Mouse (Mus musculus): ENCODE results near the gene Gm10842.

Gene Gm10842

GRCm38 (mm10) chr11:105145211-105145610 is 1.5 kb upstream of the Gm10842 start:
- Histone ChIP-seq H3K36me3 (ENCODE audit: control insufficient read depth, insufficient read depth, low read length, poor library complexity, severe bottlenecking) (peaks cover 3% of the 10 kb centered on the region; the same call in 1 of the 2 replicates), H3K27me3 (ENCODE audit: control insufficient read depth, insufficient read depth, low read length, poor library complexity, severe bottlenecking) (no peaks in the 10 kb centered on the region)
- no peak for DNase-seq (ENCODE audit: low read depth, low spot score)

- Histone ChIP-seq H3K27me3 (ENCODE audit: control insufficient read depth, insufficient read depth, low read length, poor library complexity, severe bottlenecking) (no peaks in the 10 kb centered on the region), H3K36me3 (ENCODE audit: control insufficient read depth, insufficient read depth, low read length, poor library complexity, severe bottlenecking) (no peaks in the 10 kb centered on the region)
- no peak for DNase-seq (ENCODE audit: low read depth, low spot score)
Observed at GRCm38 (mm10) chr11:105149353-105149752, 2.7 kb downstream of the Gm10842 start.

GRCm38 (mm10) chr11:105149766-105150165 is 3.1 kb downstream of the Gm10842 start:
- peak; percentile 7 for DNase-seq (ENCODE audit: low read depth, low spot score)
- no peaks in the 10 kb centered on the region for H3K36me3 ChIP-seq (ENCODE audit: control insufficient read depth, insufficient read depth, low read length, poor library complexity, severe bottlenecking)
- H3K27me3 ChIP-seq (ENCODE audit: control insufficient read depth, insufficient read depth, low read length, poor library complexity, severe bottlenecking) = no peaks in the 10 kb centered on the region

- no peak for DNase-seq (ENCODE audit: low read depth, low spot score)
- Histone ChIP-seq H3K27me3 (ENCODE audit: control insufficient read depth, insufficient read depth, low read length, poor library complexity, severe bottlenecking) (no peaks in the 10 kb centered on the region), H3K36me3 (ENCODE audit: control insufficient read depth, insufficient read depth, low read length, poor library complexity, severe bottlenecking) (no peaks in the 10 kb centered on the region)
Observed at GRCm38 (mm10) chr11:105150691-105151090, 4.0 kb downstream of the Gm10842 start.

- Histone ChIP-seq H3K27me3 (ENCODE audit: control insufficient read depth, insufficient read depth, low read length, poor library complexity, severe bottlenecking) (no peaks in the 10 kb centered on the region), H3K36me3 (ENCODE audit: control insufficient read depth, insufficient read depth, low read length, poor library complexity, severe bottlenecking) (no peaks in the 10 kb centered on the region)
- peak; percentile 10 for DNase-seq (ENCODE audit: low read depth, low spot score)
Observed at GRCm38 (mm10) chr11:105151226-105152016, 4.7 kb downstream of the Gm10842 start.

GRCm38 (mm10) chr11:105152017-105152300 is 5.3 kb downstream of the Gm10842 start:
- no peak for DNase-seq (ENCODE audit: low read depth, low spot score)
- Histone ChIP-seq H3K27me3 (ENCODE audit: control insufficient read depth, insufficient read depth, low read length, poor library complexity, severe bottlenecking) (no peaks in the 10 kb centered on the region), H3K36me3 (ENCODE audit: control insufficient read depth, insufficient read depth, low read length, poor library complexity, severe bottlenecking) (no peaks in the 10 kb centered on the region)

- Histone ChIP-seq H3K27me3 (ENCODE audit: control insufficient read depth, insufficient read depth, low read length, poor library complexity, severe bottlenecking) (no peaks in the 10 kb centered on the region), H3K36me3 (ENCODE audit: control insufficient read depth, insufficient read depth, low read length, poor library complexity, severe bottlenecking) (no peaks in the 10 kb centered on the region)
- DNase-seq (ENCODE audit: low read depth, low spot score) = no peak
Observed at GRCm38 (mm10) chr11:105152357-105152899, 5.7 kb downstream of the Gm10842 start.

GRCm38 (mm10) chr11:105153068-105153833 is 6.6 kb downstream of the Gm10842 start:
- no peak for DNase-seq (ENCODE audit: low read depth, low spot score)
- H3K36me3 ChIP-seq (ENCODE audit: control insufficient read depth, insufficient read depth, low read length, poor library complexity, severe bottlenecking) = no peaks in the 10 kb centered on the region
- H3K27me3 ChIP-seq (ENCODE audit: control insufficient read depth, insufficient read depth, low read length, poor library complexity, severe bottlenecking) = no peaks in the 10 kb centered on the region

GRCm38 (mm10) chr11:105155915-105156314 is 9.2 kb downstream of the Gm10842 start:
- DNase-seq (ENCODE audit: low read depth, low spot score) = no peak
- H3K27me3 ChIP-seq (ENCODE audit: control insufficient read depth, insufficient read depth, low read length, poor library complexity, severe bottlenecking) = no peaks in the 10 kb centered on the region
- no peaks in the 10 kb centered on the region for H3K36me3 ChIP-seq (ENCODE audit: control insufficient read depth, insufficient read depth, low read length, poor library complexity, severe bottlenecking)

GRCm38 (mm10) chr11:105156748-105157267 is 10.1 kb downstream of the Gm10842 start:
- no peak for DNase-seq (ENCODE audit: low read depth, low spot score)
- no peaks in the 10 kb centered on the region for H3K27me3 ChIP-seq (ENCODE audit: control insufficient read depth, insufficient read depth, low read length, poor library complexity, severe bottlenecking)

GRCm38 (mm10) chr11:105158047-105158446 is 11.4 kb downstream of the Gm10842 start:
- H3K36me3 ChIP-seq (ENCODE audit: control insufficient read depth, insufficient read depth, low read length, poor library complexity, severe bottlenecking) = no peaks in the 10 kb centered on the region
- DNase-seq (ENCODE audit: low read depth, low spot score) = no peak
- H3K27me3 ChIP-seq (ENCODE audit: control insufficient read depth, insufficient read depth, low read length, poor library complexity, severe bottlenecking) = no peaks in the 10 kb centered on the region

More at GRCm38 (mm10) chr11:105156748-105157267, 10.1 kb downstream of the Gm10842 start:
- no peaks in the 10 kb centered on the region for H3K36me3 ChIP-seq (ENCODE audit: control insufficient read depth, insufficient read depth, low read length, poor library complexity, severe bottlenecking)

GRCm38 (mm10) chr11:105159673-105160360 is 13.1 kb downstream of the Gm10842 start:
- DNase-seq (ENCODE audit: low read depth, low spot score) = no peak
- H3K36me3 ChIP-seq (ENCODE audit: control insufficient read depth, insufficient read depth, low read length, poor library complexity, severe bottlenecking) = no peaks in the 10 kb centered on the region
- no peaks in the 10 kb centered on the region for H3K27me3 ChIP-seq (ENCODE audit: control insufficient read depth, insufficient read depth, low read length, poor library complexity, severe bottlenecking)

- DNase-seq (ENCODE audit: low read depth, low spot score) = no peak
- Histone ChIP-seq H3K27me3 (ENCODE audit: control insufficient read depth, insufficient read depth, low read length, poor library complexity, severe bottlenecking) (no peaks in the 10 kb centered on the region), H3K36me3 (ENCODE audit: control insufficient read depth, insufficient read depth, low read length, poor library complexity, severe bottlenecking) (no peaks in the 10 kb centered on the region)
Observed at GRCm38 (mm10) chr11:105161411-105161810, 14.7 kb downstream of the Gm10842 start.
